In the genomic region with DNA sequence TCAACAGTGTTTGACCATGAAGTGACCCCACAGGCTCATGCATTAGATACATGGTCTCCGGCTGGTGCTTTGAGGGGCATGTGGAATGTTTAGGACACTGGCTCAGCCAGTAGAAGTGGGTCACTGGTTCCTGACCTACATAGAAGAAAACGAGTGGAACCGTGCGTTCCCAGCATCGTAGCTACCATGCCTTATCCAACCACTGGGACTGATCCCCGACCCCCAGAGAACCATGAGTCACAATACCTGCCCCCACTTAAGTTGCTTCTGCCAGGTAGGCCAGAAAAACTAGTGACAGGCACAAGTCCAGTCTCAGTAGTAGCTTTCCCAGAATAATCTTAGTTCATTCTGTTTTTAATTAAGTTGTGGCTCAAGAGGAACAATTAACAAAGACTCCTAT, we compare ENCODE assay signal across 22 mouse cellular contexts.
A peak's percentile ranks its signal among the peaks of the same experiment; 100 is the strongest.
DNase-seq lines count a peak whose midpoint lies in the region; ATAC-seq lines count a peak whose summit lies in the region.
"Had no signal": no experiment of that assay in that cellular context is flagged by ENCODE, and none has a peak within 500 bp of the region (broad histone marks: within the 10 kb centered on the region; RNA-seq: fewer than 3 reads in every experiment).

No protein-coding gene starts in this region.

- H3K4me2 ChIP-seq in embryonic facial prominence, embryonic 12.5 days (replicated peaks), result no peak overlapping the region
- H3K4me2 ChIP-seq in heart, embryonic 13.5 days, result no peak overlapping the region
- H3K4me2 ChIP-seq: forebrain, embryonic 15.5 days; heart, embryonic 15.5 days had no signal

- WGBS in embryonic facial prominence, embryonic 12.5 days, result 53% methylated on average over 6 of the region's 6 CpGs
- 56% methylated on average over 6 of the region's 6 CpGs for WGBS in embryonic facial prominence, embryonic 10.5 days
- 79% methylated on average over 6 of the region's 6 CpGs for WGBS in heart, embryonic 13.5 days
- WGBS in limb, embryonic 10.5 days, result 93% methylated on average over 6 of the region's 6 CpGs

- no peak overlapping the region for H3K4me3 ChIP-seq in embryonic facial prominence, embryonic 12.5 days
- H3K4me3 ChIP-seq in embryonic facial prominence, embryonic 10.5 days, result no peak overlapping the region
- H3K4me3 ChIP-seq in heart, embryonic 13.5 days, result no peak overlapping the region
- H3K4me3 ChIP-seq in limb, embryonic 10.5 days, result no peak overlapping the region
- H3K4me3 ChIP-seq: forebrain, embryonic 15.5 days; heart, adult 2 months; heart, embryonic 15.5 days had no signal

- ATAC-seq in embryonic facial prominence, embryonic 12.5 days (ENCODE audit: insufficient number of reproducible peaks, insufficient read depth, low FRiP score, low TSS enrichment), result no peak
- no peak for ATAC-seq in heart, embryonic 13.5 days (ENCODE audit: extremely low read depth, insufficient number of reproducible peaks, low FRiP score, low TSS enrichment)
- ATAC-seq: CD4-positive, CD25-positive, alpha-beta regulatory T cell, adult 4 months; forebrain, embryonic 15.5 days; hindbrain, embryonic 16.5 days; inflammation-experienced regulatory T-cells, adult 6 months had no signal

- H3K9me3 ChIP-seq in embryonic facial prominence, embryonic 12.5 days, result no peaks in the 10 kb centered on the region
- H3K9me3 ChIP-seq in embryonic facial prominence, embryonic 10.5 days, result 0 out of 2 replicates have a peak, but pooled peaks cover 3% of the 10 kb centered on the region
- H3K9me3 ChIP-seq in heart, embryonic 13.5 days, result peaks cover 5% of the 10 kb centered on the region; the same call in 1 of the 2 replicates
- H3K9me3 ChIP-seq in limb, embryonic 10.5 days (replicated peaks), result no peaks in the 10 kb centered on the region
- H3K9me3 ChIP-seq: forebrain, embryonic 15.5 days; heart, embryonic 15.5 days had no signal

- H3K4me1 ChIP-seq in embryonic facial prominence, embryonic 12.5 days, result peaks cover 29% of the 10 kb centered on the region
- peaks cover 44% of the 10 kb centered on the region for H3K4me1 ChIP-seq in embryonic facial prominence, embryonic 10.5 days
- peaks cover 85% of the 10 kb centered on the region for H3K4me1 ChIP-seq in heart, embryonic 13.5 days
- peaks cover 43% of the 10 kb centered on the region for H3K4me1 ChIP-seq in limb, embryonic 10.5 days
- H3K4me1 ChIP-seq: forebrain, embryonic 15.5 days had no signal

- H3K9ac ChIP-seq in embryonic facial prominence, embryonic 12.5 days, result no peak overlapping the region
- no peak overlapping the region for H3K9ac ChIP-seq in heart, embryonic 13.5 days
- H3K9ac ChIP-seq: forebrain, embryonic 15.5 days; heart, embryonic 15.5 days had no signal

- H3K27ac ChIP-seq in embryonic facial prominence, embryonic 12.5 days, result 0 out of 2 replicates have a peak overlapping the region, but pooled peaks have one; percentile 3
- H3K27ac ChIP-seq in embryonic facial prominence, embryonic 10.5 days (replicated peaks), result no peak overlapping the region
- 0 out of 2 replicates have a peak overlapping the region, but pooled peaks have one; percentile 54 for H3K27ac ChIP-seq in heart, embryonic 13.5 days (replicated peaks)
- peak overlapping the region; percentile 65; the same call in 1 of the 2 replicates for H3K27ac ChIP-seq in limb, embryonic 10.5 days
- H3K27ac ChIP-seq: forebrain, embryonic 15.5 days had no signal

- no peaks in the 10 kb centered on the region for H3K36me3 ChIP-seq in embryonic facial prominence, embryonic 12.5 days
- peaks cover 10% of the 10 kb centered on the region for H3K36me3 ChIP-seq in embryonic facial prominence, embryonic 10.5 days (replicated peaks)
- H3K36me3 ChIP-seq in heart, embryonic 13.5 days, result peaks cover 9% of the 10 kb centered on the region
- H3K36me3 ChIP-seq in limb, embryonic 10.5 days, result 0 out of 2 replicates have a peak, but pooled peaks cover 2% of the 10 kb centered on the region
- H3K36me3 ChIP-seq: forebrain, embryonic 15.5 days; G1E; heart, embryonic 15.5 days had no signal

- H3K27me3 ChIP-seq in embryonic facial prominence, embryonic 12.5 days, result no peaks in the 10 kb centered on the region
- H3K27me3 ChIP-seq in embryonic facial prominence, embryonic 10.5 days (replicated peaks; ENCODE audit: low read depth, poor library complexity, severe bottlenecking), result no peaks in the 10 kb centered on the region
- no peaks in the 10 kb centered on the region for H3K27me3 ChIP-seq in heart, embryonic 13.5 days (replicated peaks)
- no peaks in the 10 kb centered on the region for H3K27me3 ChIP-seq in limb, embryonic 10.5 days (ENCODE audit: low read depth, poor library complexity, severe bottlenecking)
- H3K27me3 ChIP-seq: forebrain, embryonic 15.5 days; heart, embryonic 15.5 days had no signal

- no peak for DNase-seq in embryonic facial prominence, embryonic 10.5 days (ENCODE audit: low spot score)
- DNase-seq in heart, postnatal 4 days, result no peak
- DNase-seq in limb, embryonic 10.5 days (ENCODE audit: low spot score), result no peak
- DNase-seq in retina, postnatal 1 day, result peak; percentile 83
- DNase-seq in natural killer cell, adult 2 months (ENCODE audit: low spot score in 2 of 2), result no peak
- DNase-seq: adrenal gland, postnatal 10 days; B cell, adult 2 months; cerebellum, adult 11 months; cerebellum, adult 8-10 months; cerebellum, postnatal 14 days; embryo, embryonic 11 days; gastrocnemius, postnatal 10 days; heart, adult 2 months; heart, postnatal 14 days had no signal
